Mouse (Mus musculus): Measurements from ENCODE around the gene Acsl5.

- no peak for TF ChIP-seq CTCF (IDR thresholded peaks at IDR 0.05; ENCODE audit: insufficient read depth, low read length)
- no peak for TF ChIP-seq POLR2A (IDR thresholded peaks at IDR 0.05; ENCODE audit: borderline replicate concordance, extremely low read depth, low read depth, low read length)
Measured at GRCm38 (mm10) chr19:55300525-55300924, 48.8 kb downstream of the Acsl5 start.
